Mouse (Mus musculus) heart, postnatal 25 days (tissue): ENCODE results near the gene Scamp3. TPM values are rescaled to one million over a fixed set of nuclear protein-coding genes. Genes with fewer than 3 reads are reported as not detected.
A peak's percentile ranks its signal among the peaks of the same experiment; 100 is the strongest.
"Not testable (repeated sequence)": the region's sequence is repeated elsewhere in the genome, so short reads cannot be mapped to it uniquely, and the experiment has no call there.

Experiments used
- DNase-seq: peaks from one replicate; pipeline ENCODE4 v3.0.0; 2022; ENCODE audit warnings: low spot score
- intact Hi-C: fragments of 180-260 bp; cut with DNase I; formaldehyde crosslinking; loops from one replicate; pipeline ENCODE4 v1.15.1; 2025
- total RNA-seq, 2 experiments: library from RNA; stranded (reverse); gene quantifications; 2 replicates each; pipeline ENCODE4 v1.2.3; 2021

The Scamp3 gene
- total RNA-seq, 2 experiments from 2014 or later, result 48.9 to 50.2 TPM

DNA sequence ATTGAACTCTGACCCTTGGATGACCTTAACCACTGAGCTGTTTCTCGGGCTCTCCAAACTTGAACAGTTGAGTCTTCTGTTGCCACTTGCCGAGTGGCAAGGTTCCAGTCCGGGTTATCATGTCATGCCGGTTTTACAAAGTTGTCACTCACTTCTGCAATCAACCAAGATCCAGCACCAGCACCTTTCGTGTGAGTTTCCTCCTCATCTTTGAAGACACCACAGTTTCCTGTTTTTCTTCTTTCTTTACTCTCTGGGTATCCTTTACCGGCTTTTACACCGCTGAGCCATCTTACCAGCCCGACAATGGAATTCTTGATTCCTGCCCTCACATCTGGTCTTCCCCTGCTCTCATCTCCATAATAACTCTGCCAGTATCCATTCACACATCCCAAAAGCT, 13.2 kb downstream of the Scamp3 start:
- intact Hi-C loops, result no loop called here
- no peak for DNase-seq

DNA sequence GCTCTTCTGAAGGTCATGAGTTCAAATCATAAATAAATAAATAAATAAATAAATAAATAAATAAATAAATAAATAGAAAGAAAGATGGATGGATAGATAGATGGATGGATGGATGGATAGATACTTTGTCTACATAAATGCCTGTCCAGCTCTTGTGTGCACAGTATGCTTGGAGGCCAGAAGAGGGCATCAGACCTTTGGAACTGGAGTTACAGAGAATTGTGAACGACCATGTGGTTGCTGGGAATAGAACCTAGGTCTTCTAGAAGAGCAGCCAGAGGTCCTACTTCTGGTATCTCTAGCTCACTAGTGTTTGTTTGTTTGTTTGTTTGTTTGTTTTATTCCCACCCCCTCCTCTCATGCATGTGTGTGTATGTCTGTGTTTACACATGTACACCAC, 16.1 kb downstream of the Scamp3 start:
- intact Hi-C loops, result no loop called here
- no peak for DNase-seq

DNA sequence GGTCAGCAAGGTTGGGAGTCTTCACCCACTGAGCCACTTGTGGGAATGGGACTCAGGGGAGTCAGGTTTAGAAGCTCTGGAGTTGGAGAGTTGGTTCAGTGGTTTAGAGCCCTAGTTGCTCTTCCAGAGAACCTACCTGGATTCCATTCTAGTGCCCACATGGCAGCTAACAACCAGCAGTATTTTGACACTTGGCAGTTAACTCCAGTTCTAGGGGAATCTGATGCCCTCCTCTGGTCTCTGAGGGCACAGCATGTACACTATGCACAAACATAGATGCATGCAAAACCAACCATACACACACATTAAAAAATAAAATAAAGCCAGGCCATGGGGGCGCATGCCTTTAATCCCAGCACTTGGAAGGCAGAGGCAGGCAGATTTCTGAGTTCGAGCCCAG, 16.6 kb downstream of the Scamp3 start:
- no peak for DNase-seq
- intact Hi-C loops, result no loop called here

DNA sequence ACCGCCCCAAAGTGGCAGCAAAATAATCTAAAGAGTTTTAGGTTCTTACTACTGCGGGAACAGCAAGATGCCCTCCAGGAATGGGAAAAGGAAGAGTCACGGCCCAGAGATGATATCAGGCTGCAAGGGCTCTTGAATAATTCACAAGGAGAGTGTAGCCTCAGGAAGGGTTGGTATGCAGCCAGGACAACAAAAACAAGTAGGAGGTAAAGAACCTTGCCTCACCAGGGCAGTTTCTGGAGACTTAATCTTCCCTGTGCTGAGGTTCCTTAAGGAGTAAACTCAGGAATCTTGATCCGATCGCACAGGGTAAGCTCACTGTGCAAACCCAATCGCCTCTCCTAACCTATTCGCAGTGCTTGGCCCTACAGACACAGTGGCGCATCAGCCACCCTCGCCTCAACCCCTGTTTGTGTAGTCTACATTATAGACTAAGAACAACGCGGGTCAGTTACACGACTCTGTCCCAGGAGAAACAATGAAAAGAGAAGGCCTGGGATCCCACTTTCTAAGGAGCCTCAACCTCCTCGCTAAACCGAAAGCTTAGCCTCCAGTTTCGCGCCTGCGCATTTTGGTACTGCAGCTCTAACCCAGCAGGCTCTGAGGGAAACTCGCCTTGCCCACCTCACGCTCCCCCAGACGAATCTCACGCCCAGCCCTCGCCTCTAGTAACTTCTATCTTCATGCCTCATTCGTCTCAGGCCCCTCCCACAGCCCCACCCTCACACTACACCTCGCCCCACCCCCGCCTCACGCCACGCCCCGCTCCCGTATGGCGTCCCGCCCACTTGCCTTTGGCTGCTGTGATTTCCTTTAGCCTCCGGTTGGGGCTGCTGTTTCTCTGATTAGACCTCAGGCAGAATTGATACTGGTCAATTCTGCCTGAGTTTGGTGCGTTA, 19.0 kb downstream of the Scamp3 start:
- peak; percentile 79 for DNase-seq
- intact Hi-C loops, result loop anchor here (2.0 kb wide), 1 partner anchor 19 kb away; the partner anchor contains the start of gene Thbs3

DNA sequence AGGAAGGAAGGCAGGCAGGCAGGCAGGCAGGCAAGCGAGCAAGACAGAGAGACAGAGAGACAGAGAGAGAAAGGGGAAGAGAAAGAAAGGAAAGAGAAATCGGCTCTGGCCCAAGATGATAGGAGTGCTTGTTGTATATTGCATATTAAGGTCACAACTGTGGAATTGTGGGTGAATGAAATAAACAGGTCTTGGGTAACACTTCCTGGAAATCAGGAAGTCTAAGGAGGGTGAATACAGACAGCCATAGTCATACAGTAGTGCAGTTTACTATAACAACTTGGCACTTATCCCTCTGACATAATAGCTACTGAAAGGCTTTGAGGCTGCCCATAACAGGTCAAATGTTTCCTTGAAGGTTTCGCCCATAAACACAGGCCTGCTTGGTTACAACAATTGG, 22.6 kb downstream of the Scamp3 start:
- DNase-seq, result no peak
- intact Hi-C loops, result no loop called here

DNA sequence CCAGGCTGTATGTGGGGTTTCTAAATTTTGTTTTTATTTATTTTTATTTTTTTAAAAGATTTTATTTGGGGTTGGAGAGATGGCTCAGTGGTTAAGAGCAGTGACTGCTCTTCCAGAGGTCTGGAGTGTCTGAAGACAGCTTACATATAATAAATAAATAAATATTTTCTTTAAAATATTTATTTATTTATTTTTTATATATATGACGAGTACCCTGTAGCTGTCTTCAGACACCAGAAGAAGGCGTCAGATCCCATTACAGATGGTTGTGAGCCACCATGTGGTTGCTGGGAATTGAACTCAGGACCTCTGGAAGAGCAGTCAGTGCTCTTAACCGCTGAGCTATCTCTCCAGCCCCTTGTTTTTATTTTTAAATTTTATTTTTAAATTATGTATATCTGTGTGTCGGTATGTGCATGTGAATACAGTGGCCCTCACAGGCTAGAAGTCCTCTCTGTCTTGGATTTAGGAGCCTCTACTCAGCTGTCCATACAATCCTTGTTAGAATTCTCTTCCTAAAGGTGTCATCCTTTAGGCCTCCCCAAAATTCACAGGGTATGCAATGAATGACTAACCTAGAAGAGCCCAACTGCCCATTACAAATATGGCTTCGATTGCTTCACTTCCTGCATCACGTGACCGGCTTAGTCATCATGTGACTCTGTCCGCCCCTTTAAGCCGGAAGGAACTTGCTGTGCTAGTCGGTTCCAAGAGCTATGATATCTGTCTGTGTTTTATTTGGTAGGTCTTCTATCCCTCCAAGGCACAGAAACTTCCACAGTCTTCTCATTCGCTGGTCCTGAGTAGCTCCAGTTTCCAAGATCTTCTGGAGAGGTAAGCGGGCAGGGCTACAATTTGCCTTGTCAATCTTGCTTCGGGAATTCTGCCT, 25.2 kb downstream of the Scamp3 start, which contains the start of gene Gba:
Gene Gba (plus strand): TSS at position 676 of the 889 bp plus-strand sequence.
- intact Hi-C loops, result no loop called here
- peak; percentile 61 for DNase-seq

DNA sequence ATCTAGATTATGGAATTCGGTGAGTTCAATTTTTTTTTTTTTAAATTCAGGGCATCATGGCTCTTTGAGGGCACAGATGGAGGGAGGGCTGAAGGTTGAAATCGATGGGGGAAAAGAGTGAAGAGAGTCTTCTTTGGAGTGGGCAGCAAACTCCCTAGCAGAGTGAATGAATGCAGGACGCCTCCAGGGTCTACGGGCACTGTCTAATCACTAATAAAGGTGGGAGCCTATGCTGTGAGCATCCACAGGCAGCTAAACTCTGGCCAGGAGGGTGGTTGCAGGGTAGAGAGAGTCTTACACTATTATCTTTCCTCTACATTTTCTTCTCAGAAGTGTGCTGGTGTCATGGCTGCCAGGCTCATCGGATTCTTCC, 25.9 kb downstream of the Scamp3 start:
- intact Hi-C loops, result no loop called here
- DNase-seq, result no peak

DNA sequence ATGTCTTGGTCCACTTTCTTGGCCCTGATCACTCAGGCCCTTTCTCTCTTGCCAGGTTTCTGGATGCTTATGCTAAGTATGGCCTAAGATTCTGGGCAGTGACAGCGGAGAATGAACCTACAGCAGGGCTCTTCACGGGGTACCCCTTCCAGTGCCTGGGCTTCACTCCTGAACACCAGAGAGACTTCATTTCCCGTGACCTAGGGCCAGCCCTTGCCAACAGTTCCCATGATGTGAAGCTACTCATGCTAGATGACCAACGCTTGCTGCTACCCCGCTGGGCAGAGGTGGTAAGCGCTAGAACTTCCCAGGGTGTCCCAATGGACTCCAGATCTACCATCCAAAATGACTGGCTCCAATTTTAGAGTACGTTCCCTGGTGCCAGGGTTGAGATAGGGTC, 28.8 kb downstream of the Scamp3 start:
- DNase-seq, result no peak
- intact Hi-C loops, result no loop called here

DNA sequence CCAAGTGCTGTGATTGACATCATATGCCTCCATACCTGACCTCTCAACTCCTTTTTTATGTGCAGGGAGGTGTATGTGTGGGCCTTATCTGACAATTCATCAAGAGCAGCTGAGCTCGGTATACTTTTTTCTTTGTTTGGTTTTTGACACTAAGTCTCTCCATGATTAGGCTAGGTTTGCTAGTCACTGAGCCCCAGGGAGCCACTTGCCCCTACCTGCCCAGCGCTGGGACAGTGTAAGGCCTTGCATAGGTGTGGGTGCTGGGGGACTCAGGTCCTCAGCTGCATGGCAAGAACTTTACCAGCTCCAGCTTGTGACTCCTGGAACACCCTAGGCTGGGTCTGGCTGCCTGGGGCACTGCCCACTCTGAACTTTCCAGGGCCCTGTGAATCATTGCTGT, 29.4 kb downstream of the Scamp3 start:
- intact Hi-C loops, result no loop called here
- DNase-seq, result no peak

DNA sequence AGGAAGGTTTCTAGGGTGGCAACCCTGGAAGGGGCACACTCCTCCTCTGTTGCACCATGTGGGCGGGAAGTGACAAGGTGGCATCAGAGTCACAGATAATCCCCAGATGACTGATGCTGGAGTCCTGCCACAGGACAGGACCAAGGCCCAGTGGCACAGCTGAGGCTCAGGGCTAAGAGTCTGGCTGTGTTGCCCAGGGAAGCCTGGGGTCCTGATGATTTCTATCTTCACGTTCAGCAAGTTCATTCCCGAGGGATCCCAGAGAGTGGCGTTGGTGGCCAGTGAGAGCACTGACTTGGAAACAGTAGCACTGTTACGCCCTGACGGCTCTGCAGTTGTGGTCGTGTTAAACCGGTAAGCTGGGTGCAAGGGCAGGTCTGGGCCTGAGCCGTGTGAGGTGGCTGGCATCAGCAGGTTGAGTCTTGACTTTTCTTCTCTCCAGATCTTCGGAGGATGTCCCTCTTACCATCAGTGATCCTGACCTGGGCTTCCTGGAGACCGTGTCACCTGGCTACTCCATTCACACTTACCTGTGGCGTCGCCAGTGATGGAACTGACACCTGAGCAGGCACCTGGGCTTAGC, 30.9 kb downstream of the Scamp3 start:
- no peak for DNase-seq
- intact Hi-C loops, result no loop called here

DNA sequence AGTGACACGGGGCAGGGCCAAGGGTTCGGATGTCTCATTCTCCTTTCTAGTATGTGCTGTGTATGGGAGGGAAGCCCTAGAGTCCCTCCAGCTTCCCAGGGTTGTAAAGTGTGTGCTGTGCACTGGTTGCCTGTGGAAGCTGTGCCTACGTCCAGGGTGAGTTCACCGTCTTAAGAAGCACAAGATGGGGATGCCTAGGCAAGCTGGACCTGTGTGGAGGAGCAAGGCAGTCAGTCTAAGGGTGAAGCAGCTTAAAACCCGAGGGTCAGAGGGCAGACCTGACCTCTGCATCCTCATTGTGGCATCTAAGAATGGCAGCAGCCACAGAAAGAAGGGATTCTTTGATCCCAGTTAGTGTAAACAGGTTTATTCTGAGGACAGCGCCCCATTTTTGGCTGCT, 31.5 kb downstream of the Scamp3 start:
- no peak for DNase-seq
- intact Hi-C loops, result no loop called here

DNA sequence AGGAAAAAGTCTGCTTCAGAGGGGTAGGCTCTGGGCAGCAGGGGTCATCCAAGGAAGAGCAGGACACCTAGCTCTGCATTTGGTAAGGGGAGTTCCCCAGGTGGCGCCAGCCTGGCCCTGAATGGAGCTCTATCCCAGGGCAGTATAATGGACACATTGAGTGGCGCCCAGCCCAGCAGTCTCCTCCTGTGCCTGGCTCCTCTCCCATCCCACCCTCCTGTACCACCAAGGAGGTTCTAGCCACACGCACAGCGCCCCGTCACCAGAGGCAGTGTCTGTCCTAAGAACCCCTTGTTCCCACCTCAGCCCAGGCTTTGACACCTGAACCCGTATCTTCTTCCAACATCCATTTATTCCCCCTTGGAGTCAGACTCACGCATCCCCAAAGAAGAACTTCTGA, 32.5 kb downstream of the Scamp3 start:
- intact Hi-C loops, result no loop called here
- no peak for DNase-seq

DNA sequence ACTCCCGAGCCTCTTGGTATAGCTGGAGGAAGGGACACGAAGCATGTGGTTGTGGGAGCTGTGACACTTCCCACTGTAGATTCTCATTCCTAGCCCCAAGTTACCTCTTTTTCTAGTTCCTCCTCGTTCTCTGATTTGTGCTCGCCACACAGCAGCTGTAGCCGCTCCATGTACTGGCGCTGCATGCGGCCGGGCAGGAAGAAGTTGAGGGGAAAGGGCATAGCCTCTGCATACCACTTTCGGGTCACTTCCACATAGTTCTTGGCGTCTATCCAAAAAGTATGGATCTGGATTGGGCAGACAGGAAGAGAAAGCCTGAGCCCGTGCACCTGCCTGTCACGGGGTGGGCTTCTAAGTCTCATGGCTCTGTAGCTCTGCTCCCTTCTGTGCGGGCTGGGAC, 32.9 kb downstream of the Scamp3 start:
- intact Hi-C loops, result no loop called here
- no peak for DNase-seq

DNA sequence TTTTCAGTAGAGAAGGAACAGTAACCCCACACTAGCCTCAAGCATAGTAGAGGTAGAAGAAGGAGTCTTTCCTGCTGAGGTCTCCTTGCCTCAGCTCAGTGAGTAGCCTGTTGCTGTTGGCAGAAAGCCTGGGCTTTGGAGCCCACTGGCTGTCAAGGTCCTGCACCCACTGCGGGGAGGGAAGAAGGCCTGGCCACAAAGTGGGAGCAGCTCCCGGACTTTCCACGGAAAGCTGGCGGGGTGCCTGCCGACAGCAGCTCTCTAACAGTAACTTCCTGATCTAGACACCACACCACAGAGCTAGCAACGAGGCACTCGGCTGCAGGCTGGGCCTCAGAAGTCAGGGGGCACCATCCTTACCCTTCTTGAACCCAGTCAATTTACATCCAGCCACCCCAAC, 33.5 kb downstream of the Scamp3 start:
- DNase-seq, result no peak
- intact Hi-C loops, result no loop called here

DNA sequence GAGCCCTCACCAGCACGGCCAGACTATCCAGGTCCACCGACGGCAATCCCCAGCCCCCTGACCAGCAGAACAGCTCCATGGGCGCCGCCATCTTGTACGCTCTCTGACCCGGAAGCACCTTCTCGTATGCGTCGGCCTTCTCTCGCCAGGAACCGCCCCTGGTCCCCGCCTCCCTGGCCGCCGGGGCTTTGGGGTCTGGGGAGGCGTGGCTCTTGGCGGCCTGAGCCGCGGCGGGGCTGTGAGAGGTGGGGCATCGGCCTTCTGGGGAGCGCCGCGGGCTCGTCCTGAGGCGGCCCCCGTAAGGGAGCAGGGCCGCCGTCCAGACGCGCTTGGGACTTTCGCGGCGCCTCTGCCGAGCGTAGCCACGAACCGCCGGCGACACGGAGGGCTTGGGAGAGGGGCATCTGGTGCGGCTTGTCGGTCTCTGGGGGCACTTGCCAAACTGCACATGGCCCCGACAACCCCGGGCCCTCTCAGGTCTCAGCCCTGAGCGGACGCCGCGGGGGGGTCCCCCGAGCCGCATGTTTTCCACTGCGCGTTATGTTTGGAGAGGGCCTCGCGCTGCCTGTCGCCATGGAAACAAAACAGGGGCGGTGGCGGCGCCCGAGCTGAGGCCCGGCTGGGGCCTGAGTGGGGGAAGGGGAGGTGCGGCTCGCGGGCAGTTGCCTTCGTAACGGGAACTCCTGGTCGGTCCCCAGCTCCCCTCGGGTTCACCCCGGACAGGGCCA, 36.7 kb downstream of the Scamp3 start:
- DNase-seq, result peak; percentile 92
- intact Hi-C loops, result loop anchor here (2.0 kb wide), 1 partner anchor 17 kb away; no protein-coding TSS in a partner anchor

DNA sequence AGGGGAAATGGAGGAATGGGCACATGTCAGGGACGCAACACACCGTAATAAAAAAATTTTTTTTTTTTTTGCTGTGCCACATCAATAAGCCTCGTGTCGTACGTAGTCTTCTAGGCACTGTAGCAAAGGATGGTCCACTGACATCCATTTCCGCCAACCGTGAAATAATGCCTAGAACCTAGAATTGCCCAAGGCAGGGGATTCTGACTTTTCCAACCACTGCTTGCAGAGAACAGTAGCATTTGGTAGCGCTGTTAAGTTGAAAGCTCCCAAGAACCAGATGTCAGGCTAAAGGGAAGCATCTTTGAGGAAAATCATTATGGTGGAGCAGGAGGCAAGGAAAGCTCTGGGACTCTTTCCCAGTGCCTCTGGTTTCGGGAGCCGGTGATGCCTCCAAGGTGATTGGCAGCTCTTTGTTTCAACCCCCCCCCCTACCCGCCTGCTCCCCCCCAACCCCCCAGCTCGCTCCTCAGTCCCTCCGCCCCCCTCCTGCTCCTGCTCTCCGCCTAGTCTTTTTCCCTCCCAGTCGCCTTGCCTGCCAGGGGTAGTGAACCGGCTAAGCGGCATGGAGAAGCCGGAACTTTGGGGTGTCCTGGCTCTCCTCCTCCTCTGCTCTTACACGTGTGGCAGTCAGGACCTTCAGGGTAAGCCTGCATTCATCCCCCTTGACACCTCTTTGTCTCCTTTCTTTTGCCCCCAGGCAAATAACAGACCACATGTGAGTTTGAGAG, 37.6 kb downstream of the Scamp3 start, which contains the start of gene Thbs3:
Gene Thbs3 (plus strand): TSS at position 500 of the 731 bp plus-strand sequence.
- intact Hi-C loops, result loop anchor here (2.0 kb wide), 1 partner anchor 18 kb away; no protein-coding TSS in a partner anchor
- DNase-seq, result no peak

DNA sequence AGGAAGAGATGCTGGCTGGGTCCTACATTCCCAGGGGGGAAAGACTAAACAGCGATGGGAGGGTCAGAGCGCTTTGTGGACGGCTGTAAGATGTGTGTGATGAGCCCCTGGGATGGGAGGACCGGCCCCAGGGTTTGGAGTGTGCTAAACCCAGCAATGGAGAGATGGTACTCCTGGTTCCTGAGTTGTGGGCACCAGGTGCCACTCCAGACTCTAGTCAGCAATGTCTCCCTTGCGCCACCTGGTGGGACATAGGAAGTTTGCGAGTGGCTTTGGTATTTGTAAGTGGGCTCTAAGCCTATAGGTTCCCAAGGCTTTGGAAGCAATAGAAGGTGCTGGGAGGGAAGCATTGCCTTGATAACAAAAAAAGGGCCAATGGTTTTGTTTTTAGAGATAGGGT, 38.6 kb downstream of the Scamp3 start:
- peak; percentile 61 for DNase-seq
- intact Hi-C loops, result loop anchor here (2.0 kb wide), 3 partner anchors 19 to 125 kb away; no protein-coding TSS in a partner anchor

DNA sequence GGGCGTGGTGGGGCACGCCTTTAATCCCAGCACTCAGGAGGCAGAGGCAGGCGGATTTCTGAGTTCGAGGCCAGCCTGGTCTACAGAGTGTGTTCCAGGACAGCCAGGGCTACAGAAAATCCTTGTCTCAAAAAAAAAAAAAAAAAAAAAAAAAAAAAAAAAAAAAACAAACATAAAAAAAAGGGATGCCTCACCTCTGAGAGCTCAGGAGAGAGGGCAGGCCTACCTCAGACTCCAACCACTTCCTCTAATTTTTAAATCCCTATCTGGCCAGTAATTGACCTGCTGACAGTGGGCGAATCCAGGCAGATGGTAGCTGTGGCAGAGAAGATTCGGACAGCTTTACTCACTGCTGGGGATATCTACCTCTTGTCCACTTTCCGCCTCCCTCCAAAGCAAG, 39.1 kb downstream of the Scamp3 start:
- intact Hi-C loops, result loop anchor here (2.0 kb wide), 2 partner anchors 102 to 126 kb away; no protein-coding TSS in a partner anchor
- not testable (repeated sequence) for DNase-seq

DNA sequence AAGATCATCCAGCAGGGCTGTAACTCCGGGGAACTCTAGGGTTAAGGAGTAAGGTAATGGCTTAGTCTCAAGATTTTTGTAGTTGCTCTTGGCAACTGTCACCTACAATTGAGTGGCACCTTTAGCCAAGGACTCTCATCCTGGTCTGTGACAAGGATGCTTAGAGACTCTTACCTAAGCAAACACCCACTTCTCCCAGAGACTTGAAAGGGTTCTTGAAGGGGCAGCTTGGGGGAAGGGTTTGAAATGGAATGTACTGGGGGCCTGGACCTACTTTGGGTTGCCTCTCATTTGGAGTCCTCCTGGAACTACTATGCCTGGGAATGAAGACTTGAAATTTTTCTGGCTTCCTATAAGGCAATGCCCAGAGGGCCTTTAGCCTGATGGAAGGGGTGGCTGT, 41.0 kb downstream of the Scamp3 start:
- intact Hi-C loops, result no loop called here
- DNase-seq, result no peak
